Mouse (Mus musculus) stomach, postnatal 0 days (tissue): ENCODE data around the gene Dip2b.

Experiments
- CTCF ChIP-seq: IDR thresholded peaks from 2 replicates; pipeline ENCODE4 v1.5.1; 2016; ENCODE audit warnings: antibody characterized with exemption, low read depth, mild to moderate bottlenecking, moderate library complexity
- EP300 ChIP-seq: optimal IDR thresholded peaks from 2 replicates; pipeline ENCODE3; 2016; ENCODE audit warnings: antibody characterized with exemption

DNA sequence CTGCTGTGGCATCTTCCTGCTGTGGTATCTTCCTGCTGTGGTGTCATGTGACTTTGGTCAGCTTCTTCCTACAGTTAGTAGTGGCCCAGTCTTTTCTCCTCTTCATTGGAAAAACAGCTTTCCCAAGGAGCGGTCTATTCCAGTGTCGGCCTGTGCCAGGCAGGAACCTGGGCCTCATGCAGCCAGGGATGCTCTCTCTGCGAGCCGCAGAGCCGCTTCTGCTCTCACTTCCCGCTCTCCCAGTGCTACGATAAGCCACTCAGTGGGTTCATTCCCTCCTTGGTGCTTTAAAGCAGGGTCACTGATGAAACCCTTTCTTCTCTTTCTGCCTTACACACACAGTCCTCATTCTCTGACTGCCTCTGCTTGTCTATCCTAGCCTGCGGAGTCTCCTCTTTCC is 53.4 kb downstream of the Dip2b start:
- TF ChIP-seq EP300 (no peak), CTCF (no peak)
